Mouse (Mus musculus) erythroblast, embryonic 14.5 days (primary cell): ENCODE results near the gene Arhgdia. TPM values are rescaled to one million over a fixed set of nuclear protein-coding genes. Genes with fewer than 3 reads are reported as not detected.

Experiments used
- H3K27me3 ChIP-seq: 2 replicates; pipeline ENCODE4 v1.6.1; 2012; ENCODE audit warnings: inconsistent platforms; ENCODE audit not compliant: control insufficient read depth
- H3K36me3 ChIP-seq: 2 replicates; pipeline ENCODE4 v1.6.1; 2012; ENCODE audit warnings: mild to moderate bottlenecking, inconsistent platforms; ENCODE audit not compliant: control insufficient read depth
- H3K4me1 ChIP-seq: 2 replicates; pipeline ENCODE4 v1.6.1; 2012; ENCODE audit warnings: inconsistent platforms; ENCODE audit not compliant: control insufficient read depth
- H3K4me3 ChIP-seq: replicated peaks from 2 replicates; pipeline ENCODE3; 2012; ENCODE audit warnings: moderate library complexity, mild to moderate bottlenecking, inconsistent platforms
- H3K9me3 ChIP-seq: 2 replicates; pipeline ENCODE4 v1.6.1; 2012; ENCODE audit warnings: low read length, inconsistent platforms, mixed read lengths; ENCODE audit not compliant: control insufficient read depth
- GATA1 ChIP-seq: IDR thresholded peaks from 2 replicates; pipeline ENCODE4 v1.6.1; 2012; ENCODE audit warnings: low read length, inconsistent platforms, mixed read lengths
- TAL1 ChIP-seq: IDR thresholded peaks from 3 replicates; pipeline ENCODE4 v1.6.1; 2012; ENCODE audit warnings: low read length, inconsistent platforms, mixed read lengths
- polyA plus RNA-seq: library from polyadenylated mRNA; stranded (reverse); fragments of >175 nt; gene quantifications from 2 replicates; pipeline ENCODE4 v1.2.3, GENCODE M21; 2012

The Arhgdia gene
- polyA plus RNA-seq, 1 experiment, result 52.3 TPM

DNA sequence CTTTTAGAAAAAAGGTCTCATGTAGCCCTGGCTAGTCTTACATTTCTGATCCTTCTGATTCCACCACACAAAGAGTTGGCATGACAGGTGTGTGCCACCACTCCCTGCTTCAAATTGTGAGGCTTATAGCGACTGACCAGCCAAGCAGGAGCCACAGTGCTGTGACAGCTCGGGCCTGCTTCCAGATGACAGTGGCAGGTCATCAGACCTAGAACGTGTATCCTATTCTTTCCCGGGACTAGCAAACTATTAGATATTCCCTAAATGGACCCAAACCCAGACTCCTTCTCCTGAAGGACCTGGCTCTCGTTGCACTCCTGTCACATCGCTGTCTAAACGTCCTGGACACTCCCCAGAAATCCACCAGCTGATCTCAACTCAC is 32.6 kb downstream of the Arhgdia start:
- Histone ChIP-seq H3K4me3 (peak overlapping the region; percentile 80), H3K9me3 (no peaks in the 10 kb centered on the region), H3K36me3 (peaks cover 13% of the 10 kb centered on the region), H3K27me3 (no peaks in the 10 kb centered on the region), H3K4me1 (peaks cover 35% of the 10 kb centered on the region)
- TF ChIP-seq TAL1 (no peak), GATA1 (no peak)

- Histone ChIP-seq H3K4me1 (peaks cover 35% of the 10 kb centered on the region), H3K9me3 (no peaks in the 10 kb centered on the region), H3K4me3 (peak overlapping the region; percentile 3), H3K27me3 (no peaks in the 10 kb centered on the region), H3K36me3 (peaks cover 17% of the 10 kb centered on the region)
- TF ChIP-seq GATA1 (no peak), TAL1 (no peak)
Measured at GRCm38 (mm10) chr11:120548214-120548613, 33.2 kb downstream of the Arhgdia start.

GRCm38 (mm10) chr11:120547469-120547868 is 34.0 kb downstream of the Arhgdia start:
- TF ChIP-seq GATA1 (no peak), TAL1 (no peak)
- Histone ChIP-seq H3K27me3 (no peaks in the 10 kb centered on the region), H3K9me3 (no peaks in the 10 kb centered on the region), H3K4me3 (no peak overlapping the region), H3K36me3 (peaks cover 25% of the 10 kb centered on the region), H3K4me1 (peaks cover 35% of the 10 kb centered on the region)

- H3K4me1 ChIP-seq, result peaks cover 35% of the 10 kb centered on the region
- H3K9me3 ChIP-seq, result no peaks in the 10 kb centered on the region
- no peak overlapping the region for H3K4me3 ChIP-seq
- peaks cover 25% of the 10 kb centered on the region for H3K36me3 ChIP-seq
- H3K27me3 ChIP-seq, result no peaks in the 10 kb centered on the region
- TF ChIP-seq TAL1 (no peak), GATA1 (no peak)
Measured at GRCm38 (mm10) chr11:120545964-120546363, 35.5 kb downstream of the Arhgdia start.

- H3K4me1 ChIP-seq, result peaks cover 11% of the 10 kb centered on the region
- H3K27me3 ChIP-seq, result no peaks in the 10 kb centered on the region; the same call in 1 of the 2 replicates
- TF ChIP-seq GATA1 (no peak), TAL1 (no peak)
- no peaks in the 10 kb centered on the region for H3K9me3 ChIP-seq
- no peak overlapping the region for H3K4me3 ChIP-seq
- peaks cover 25% of the 10 kb centered on the region for H3K36me3 ChIP-seq
Measured at GRCm38 (mm10) chr11:120542376-120542775, 39.0 kb downstream of the Arhgdia start.

DNA sequence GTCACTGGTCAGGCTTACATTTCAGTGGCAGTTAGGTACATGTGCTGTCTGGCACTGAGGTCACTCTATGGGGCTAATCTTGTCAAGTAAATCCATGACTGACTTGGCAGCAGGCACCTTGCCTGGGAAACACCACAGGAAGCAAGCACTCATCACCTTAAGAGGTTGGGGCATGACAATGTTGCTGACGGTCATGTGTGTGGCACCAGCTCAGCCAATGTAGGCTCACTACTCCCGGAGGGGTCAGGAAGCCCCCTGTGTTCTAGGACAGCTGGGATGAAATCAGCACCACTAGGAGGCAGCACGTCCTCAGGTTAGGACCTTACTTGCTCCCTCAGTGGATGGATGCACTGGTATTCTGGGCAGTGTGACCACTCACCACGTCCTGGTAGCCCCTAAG is 39.5 kb downstream of the Arhgdia start:
- no peak overlapping the region for H3K4me3 ChIP-seq
- peaks cover 25% of the 10 kb centered on the region for H3K36me3 ChIP-seq
- TF ChIP-seq GATA1 (no peak), TAL1 (no peak)
- H3K4me1 ChIP-seq, result peaks cover 9% of the 10 kb centered on the region
- no peaks in the 10 kb centered on the region; the same call in 1 of the 2 replicates for H3K27me3 ChIP-seq
- no peaks in the 10 kb centered on the region for H3K9me3 ChIP-seq

- Histone ChIP-seq H3K4me3 (no peak overlapping the region), H3K4me1 (peaks cover 9% of the 10 kb centered on the region)
- TF ChIP-seq TAL1 (no peak), GATA1 (no peak)
Measured at GRCm38 (mm10) chr11:120539285-120540014, 42.0 kb downstream of the Arhgdia start.

GRCm38 (mm10) chr11:120538955-120539284 is 42.5 kb downstream of the Arhgdia start:
- H3K4me3 ChIP-seq, result no peak overlapping the region

More at GRCm38 (mm10) chr11:120539285-120540014, 42.0 kb downstream of the Arhgdia start:
- Histone ChIP-seq H3K9me3 (no peaks in the 10 kb centered on the region), H3K36me3 (peaks cover 22% of the 10 kb centered on the region), H3K27me3 (peaks cover 12% of the 10 kb centered on the region)

GRCm38 (mm10) chr11:120538485-120538884 is 42.9 kb downstream of the Arhgdia start:
- Histone ChIP-seq H3K4me3 (no peak overlapping the region), H3K4me1 (peaks cover 9% of the 10 kb centered on the region), H3K27me3 (peaks cover 22% of the 10 kb centered on the region), H3K9me3 (no peaks in the 10 kb centered on the region), H3K36me3 (peaks cover 13% of the 10 kb centered on the region)
- TF ChIP-seq GATA1 (no peak), TAL1 (no peak)

More at GRCm38 (mm10) chr11:120538955-120539284, 42.5 kb downstream of the Arhgdia start:
- Histone ChIP-seq H3K4me1 (peaks cover 9% of the 10 kb centered on the region), H3K36me3 (peaks cover 16% of the 10 kb centered on the region), H3K9me3 (no peaks in the 10 kb centered on the region), H3K27me3 (peaks cover 18% of the 10 kb centered on the region)
- TF ChIP-seq GATA1 (no peak), TAL1 (no peak)

GRCm38 (mm10) chr11:120535804-120536203 is 45.6 kb downstream of the Arhgdia start:
- Histone ChIP-seq H3K27me3 (peaks cover 49% of the 10 kb centered on the region), H3K9me3 (peaks cover 5% of the 10 kb centered on the region; the same call in 1 of the 2 replicates), H3K4me1 (peaks cover 10% of the 10 kb centered on the region), H3K36me3 (peaks cover 2% of the 10 kb centered on the region; the same call in 1 of the 2 replicates), H3K4me3 (no peak overlapping the region)
- TF ChIP-seq GATA1, result no peak
